Mouse (Mus musculus) brain, embryonic 14.5 days (tissue): ENCODE measurements at regions not wholly inside any gene's neighbourhood (a gene's known extent, or its start where the extent isn't known, plus 50 kb on each side); places are given as distances from the start of the nearest gene placed in this dataset.

Source experiments
- CTCF ChIP-seq: fragments of 200-500 bp; IDR thresholded peaks from 2 replicates; pipeline ENCODE4 v1.5.1; 2012; ENCODE audit warnings: inconsistent platforms, mild to moderate bottlenecking, moderate library complexity, borderline replicate concordance; ENCODE audit not compliant: insufficient read depth, insufficient read length; ENCODE audit errors: extremely low read depth
- POLR2A ChIP-seq: fragments of 200-500 bp; IDR thresholded peaks from 2 replicates; pipeline ENCODE4 v1.6.1; 2012; ENCODE audit warnings: mild to moderate bottlenecking, inconsistent platforms, borderline replicate concordance; ENCODE audit not compliant: poor library complexity, insufficient read depth, insufficient read length, severe bottlenecking; ENCODE audit errors: extremely low read depth

GRCm38 (mm10) chr1:106100611-106101010, 70.9 kb upstream of the Phlpp1 start:
- no peak for TF ChIP-seq POLR2A
- TF ChIP-seq CTCF, result no peak
